Mouse (Mus musculus): Measurements from ENCODE around the gene Fhit.

GRCm38 (mm10) chr14:10013003-10013816 lies 1148.6 kb downstream of the Fhit start:
- no peak for TF ChIP-seq POLR2A (IDR thresholded peaks at IDR 0.05; ENCODE audit: borderline replicate concordance, extremely low read depth, insufficient read depth, insufficient read length, poor library complexity, severe bottlenecking)
- no peak for TF ChIP-seq CTCF (IDR thresholded peaks at IDR 0.05; ENCODE audit: borderline replicate concordance, extremely low read depth, insufficient read depth, insufficient read length)
